Mouse (Mus musculus) embryonic facial prominence, embryonic 10.5 days (tissue): ENCODE measurements around the gene Setd1a. TPM values are rescaled to one million over a fixed set of nuclear protein-coding genes. Genes with fewer than 3 reads are reported as not detected.
"Not testable (repeated sequence)": the region's sequence is repeated elsewhere in the genome, so short reads cannot be mapped to it uniquely, and the experiment has no call there.

Experiments
- DNase-seq: peaks from one replicate; pipeline ENCODE4 v3.0.0-alpha.2; 2017; ENCODE audit warnings: low spot score
- H3K27ac ChIP-seq: fragments of 300-500 bp; sonication (generic); replicated peaks from 2 replicates; pipeline ENCODE4 v1.5.1; 2016; ENCODE audit warnings: mild to moderate bottlenecking
- H3K27me3 ChIP-seq: fragments of 300-500 bp; sonication (generic); replicated peaks from 2 replicates; pipeline ENCODE4 v1.6.1; 2016; ENCODE audit warnings: low read depth, mild to moderate bottlenecking; ENCODE audit not compliant: poor library complexity, severe bottlenecking
- H3K36me3 ChIP-seq: fragments of 300-500 bp; sonication (generic); replicated peaks from 2 replicates; pipeline ENCODE4 v1.6.1; 2016; ENCODE audit warnings: mild to moderate bottlenecking, moderate library complexity
- H3K4me1 ChIP-seq: fragments of 300-500 bp; sonication (generic); 2 replicates; pipeline ENCODE4 v1.6.1; 2016
- H3K4me3 ChIP-seq: fragments of 300-500 bp; sonication (generic); 2 replicates; pipeline ENCODE4 v1.5.1; 2016; ENCODE audit warnings: mild to moderate bottlenecking, moderate library complexity
- H3K9me3 ChIP-seq: fragments of 300-500 bp; sonication (generic); 2 replicates; pipeline ENCODE4 v1.6.1; 2016; ENCODE audit warnings: mild to moderate bottlenecking
- WGBS: fragments of 180-500 bp; shearing (Covaris S2); methylation state at CpG from one replicate; pipeline ENCODE4 v1.1.7; 2016; 5-methylcytosine and 5-hydroxymethylcytosine counted together
- polyA plus RNA-seq: library from polyadenylated mRNA; unstranded; fragments of >200 nt; fragmentation: Nextera tagmentation; extraction: Ambion mirVana; gene quantifications from 2 replicates; pipeline ENCODE4 v1.2.1, GENCODE M21; 2016

Setd1a gene
- polyA plus RNA-seq, 1 experiment from 2014 or later: 14.7 TPM

DNA sequence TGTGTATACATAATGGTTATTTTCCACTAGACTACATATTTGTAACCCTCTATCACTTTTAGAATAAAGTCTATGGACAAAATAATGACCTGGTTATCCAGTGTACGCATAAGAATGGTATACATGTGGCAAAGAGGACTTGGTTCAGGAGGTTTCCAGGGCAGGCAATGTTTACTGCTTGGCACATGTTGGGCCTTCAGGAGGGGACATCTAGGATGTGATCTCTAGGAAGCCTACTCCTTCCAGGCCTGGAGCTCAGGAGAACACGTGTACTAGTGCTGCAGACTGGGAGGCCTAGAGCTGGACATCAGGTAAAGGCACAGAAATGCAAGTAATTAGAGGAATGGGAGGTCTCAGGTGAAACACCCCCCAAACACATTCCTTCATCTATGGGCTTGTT, 59.1 kb downstream of the Setd1a start:
- Histone ChIP-seq H3K4me3 (no peak overlapping the region), H3K4me1 (peaks cover 2% of the 10 kb centered on the region), H3K27me3 (no peaks in the 10 kb centered on the region), H3K9me3 (no peaks in the 10 kb centered on the region), H3K36me3 (no peaks in the 10 kb centered on the region), H3K27ac (no peak overlapping the region)
- DNase-seq: no peak
- 81% methylated on average over 2 of the region's 2 CpGs for WGBS

DNA sequence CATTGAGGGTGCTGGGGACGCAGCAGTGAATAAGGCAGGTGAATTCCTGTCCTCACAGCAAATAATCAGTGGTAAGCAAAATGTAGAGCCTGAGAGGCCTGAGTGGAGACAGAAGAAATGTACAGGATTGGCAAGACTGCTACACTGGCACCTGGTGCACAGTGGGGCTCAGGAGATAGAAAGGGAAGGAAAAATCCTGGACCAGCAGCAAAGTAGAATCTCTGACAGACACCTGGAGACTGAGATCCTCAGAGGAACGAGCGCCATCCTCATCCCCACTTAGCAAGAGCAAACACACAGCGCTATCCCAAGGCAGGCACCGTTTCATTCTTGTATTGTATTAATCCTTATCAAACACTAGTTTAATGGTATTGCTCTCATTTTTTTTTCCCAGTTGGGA, 61.0 kb downstream of the Setd1a start:
- Histone ChIP-seq H3K4me1 (peaks cover 10% of the 10 kb centered on the region), H3K27ac (no peak overlapping the region), H3K4me3 (no peak overlapping the region), H3K36me3 (no peaks in the 10 kb centered on the region), H3K9me3 (no peaks in the 10 kb centered on the region), H3K27me3 (no peaks in the 10 kb centered on the region)
- no peak for DNase-seq
- 93% methylated on average over 5 of the region's 5 CpGs for WGBS

DNA sequence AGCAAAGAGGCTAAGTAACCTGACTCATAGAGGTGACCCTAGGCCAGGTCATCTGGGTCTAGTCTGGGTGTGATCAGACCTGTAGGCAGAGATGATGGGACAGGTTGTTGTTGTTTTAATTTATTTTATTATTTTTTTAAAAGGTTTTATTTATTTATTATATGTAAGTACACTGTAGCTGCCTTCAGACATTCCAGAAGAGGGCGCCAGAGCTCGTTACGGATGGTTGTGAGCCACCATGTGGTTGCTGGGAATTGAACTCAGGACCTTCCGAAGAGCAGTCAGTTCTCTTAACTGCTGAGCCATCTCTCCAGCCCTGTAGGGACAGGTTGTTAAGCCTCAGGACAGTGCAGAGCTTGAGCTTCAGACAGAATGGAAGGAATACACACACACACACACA, 61.4 kb downstream of the Setd1a start:
- H3K27ac ChIP-seq, DNase-seq, H3K27me3 ChIP-seq, H3K4me3 ChIP-seq, H3K9me3 ChIP-seq, H3K36me3 ChIP-seq: not testable (repeated sequence)
- H3K4me1 ChIP-seq: peaks cover 14% of the 10 kb centered on the region
- 77% methylated on average over 4 of the region's 4 CpGs for WGBS

DNA sequence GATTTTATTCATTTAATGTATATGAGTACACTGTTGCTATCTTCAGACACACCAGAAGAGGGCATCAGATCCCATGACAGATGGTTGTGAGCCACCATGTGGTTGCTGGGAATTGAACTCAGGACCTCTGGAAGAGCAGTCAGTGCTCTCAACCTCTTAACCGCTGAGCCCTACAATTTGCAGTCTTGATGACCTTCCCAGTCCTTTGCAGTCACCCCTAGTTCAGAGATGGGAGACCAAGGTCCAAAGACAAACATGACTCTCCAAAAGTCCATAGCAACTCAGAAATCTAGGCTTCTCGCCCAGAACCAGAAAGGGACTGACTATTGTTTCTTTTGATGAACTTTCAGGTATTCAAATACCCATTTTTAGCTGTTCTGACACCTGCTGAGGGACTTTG, 63.6 kb downstream of the Setd1a start:
- WGBS: 76% methylated on average over 2 of the region's 2 CpGs
- H3K4me3 ChIP-seq, H3K27ac ChIP-seq, H3K9me3 ChIP-seq, H3K27me3 ChIP-seq, DNase-seq: not testable (repeated sequence)
- Histone ChIP-seq H3K4me1 (peaks cover 15% of the 10 kb centered on the region), H3K36me3 (peaks cover 15% of the 10 kb centered on the region)

DNA sequence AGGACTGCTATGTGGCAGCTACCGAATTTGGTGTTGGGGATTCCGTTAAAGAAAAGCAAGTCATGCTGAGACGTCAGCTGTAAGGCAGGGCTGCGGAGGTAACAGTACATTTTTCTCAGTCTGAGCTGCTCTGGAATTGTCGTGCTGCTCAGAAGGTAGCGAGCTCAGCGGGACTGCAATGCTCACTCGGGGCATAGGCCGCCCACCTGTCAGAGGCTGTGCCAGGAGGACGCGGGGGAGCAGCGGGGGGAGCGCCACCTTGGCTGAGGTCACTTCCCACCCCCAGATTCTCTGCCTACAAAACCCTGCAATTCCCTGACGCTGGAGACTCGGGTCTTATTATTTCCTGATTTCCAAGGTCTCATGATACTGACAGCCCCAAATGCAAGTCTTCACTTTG, 64.4 kb downstream of the Setd1a start:
- H3K27ac ChIP-seq: peak overlapping the region; percentile 85
- no peaks in the 10 kb centered on the region for H3K27me3 ChIP-seq
- H3K4me3 ChIP-seq: peak overlapping the region; percentile 77
- DNase-seq: no peak
- H3K4me1 ChIP-seq: peaks cover 15% of the 10 kb centered on the region
- peaks cover 16% of the 10 kb centered on the region for H3K36me3 ChIP-seq
- WGBS: 5% methylated on average over 15 of the region's 15 CpGs
- no peaks in the 10 kb centered on the region for H3K9me3 ChIP-seq

DNA sequence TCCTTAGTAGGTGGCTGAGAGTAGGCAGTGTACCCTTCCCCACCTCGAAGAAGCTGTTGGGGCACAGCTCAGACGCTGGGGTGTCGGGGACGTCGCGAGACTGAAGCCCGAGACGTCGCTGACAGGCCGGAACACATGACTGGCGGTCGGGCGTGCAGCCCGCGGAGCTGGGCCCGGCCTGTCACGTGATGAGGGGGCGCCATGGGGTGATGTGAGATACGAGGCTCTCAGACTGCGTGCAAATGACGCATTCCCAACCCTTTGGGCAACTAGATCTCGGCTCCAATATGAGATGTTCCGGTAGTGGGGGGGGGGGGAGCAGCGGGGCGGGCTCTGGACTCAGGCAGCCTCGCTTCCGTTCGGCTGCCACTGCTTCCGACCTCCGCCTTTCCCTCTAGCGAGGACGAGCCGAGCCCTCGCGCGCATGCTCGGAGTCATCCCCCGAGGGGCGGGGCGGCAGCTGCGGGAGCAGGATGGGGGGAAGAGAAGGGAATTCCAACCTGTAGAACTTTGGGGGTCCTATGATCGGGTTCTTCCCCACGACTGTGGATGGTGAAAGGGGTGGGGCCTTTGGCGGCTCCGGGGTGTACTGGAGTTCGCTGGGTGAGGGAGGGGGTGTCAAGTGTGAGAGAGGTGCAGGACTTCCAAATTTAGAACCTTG, 65.0 kb downstream of the Setd1a start:
- peaks cover 22% of the 10 kb centered on the region for H3K36me3 ChIP-seq
- peak; percentile 93 for DNase-seq
- H3K4me1 ChIP-seq: peaks cover 15% of the 10 kb centered on the region
- peak overlapping the region; percentile 77 for H3K4me3 ChIP-seq
- no peaks in the 10 kb centered on the region for H3K27me3 ChIP-seq
- H3K9me3 ChIP-seq: no peaks in the 10 kb centered on the region
- under 1% methylated on average over 46 of the region's 46 CpGs for WGBS
- H3K27ac ChIP-seq: peak overlapping the region; percentile 85

DNA sequence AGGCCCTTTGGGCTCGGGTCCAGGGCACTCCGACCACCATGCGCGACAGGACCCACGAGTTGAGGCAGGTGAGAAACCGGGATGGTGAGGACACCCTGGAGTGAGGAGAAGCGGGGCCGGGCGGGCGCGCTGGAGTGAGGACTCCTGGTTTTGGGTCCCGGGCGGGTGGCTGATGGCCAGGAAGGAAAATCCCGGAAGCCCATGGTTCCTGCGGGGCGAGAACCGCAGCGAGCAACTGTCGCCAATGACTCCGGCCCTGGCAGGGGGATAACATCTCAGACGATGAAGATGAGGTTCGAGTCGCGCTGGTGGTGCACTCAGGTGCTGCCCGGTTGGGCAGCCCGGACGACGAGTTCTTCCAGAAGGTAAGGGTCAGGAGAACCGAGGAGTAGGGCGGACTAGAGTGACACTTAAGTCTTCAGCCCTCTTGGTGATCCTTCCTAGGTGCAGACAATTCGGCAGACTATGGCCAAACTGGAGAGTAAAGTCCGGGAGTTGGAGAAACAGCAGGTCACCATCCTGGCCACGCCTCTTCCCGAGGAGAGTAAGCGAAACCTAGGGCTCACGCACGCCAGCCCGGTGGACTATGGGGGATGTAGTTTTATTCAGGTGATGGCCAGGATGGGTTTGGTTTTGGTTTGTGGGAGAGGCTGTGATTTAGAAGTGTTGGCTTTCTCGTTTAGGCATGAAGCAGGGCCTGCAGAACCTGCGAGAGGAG, 65.7 kb downstream of the Setd1a start:
- peak overlapping the region; percentile 77 for H3K4me3 ChIP-seq
- H3K4me1 ChIP-seq: peaks cover 15% of the 10 kb centered on the region
- no peaks in the 10 kb centered on the region for H3K9me3 ChIP-seq
- H3K36me3 ChIP-seq: peaks cover 29% of the 10 kb centered on the region
- peak overlapping the region; percentile 85 for H3K27ac ChIP-seq
- under 1% methylated on average over 40 of the region's 40 CpGs for WGBS
- no peaks in the 10 kb centered on the region for H3K27me3 ChIP-seq
- DNase-seq: peak; percentile 77

Other genes with a start within 250 kb of the Setd1a start
- 5.1 and 7.3 TPM in 2 replicates for gene Tmem265, start 215.3 kb upstream of the Setd1a start, polyA plus RNA-seq
- gene Phkg2, start 203.3 kb upstream of the Setd1a start, polyA plus RNA-seq: 40.7 and 43.4 TPM in 2 replicates
- gene Ccdc189, start 188.1 kb upstream of the Setd1a start, polyA plus RNA-seq: 11.8 and 15.3 TPM in 2 replicates
- gene Rnf40, start 187.9 kb upstream of the Setd1a start, polyA plus RNA-seq: 61.2 and 64.2 TPM in 2 replicates
- gene Zfp629, start 160.9 kb upstream of the Setd1a start, polyA plus RNA-seq: 31.6 and 33.6 TPM in 2 replicates
- 60.2 and 70.0 TPM in 2 replicates for gene Bcl7c, start 67.7 kb upstream of the Setd1a start, polyA plus RNA-seq
- 9.4 and 10.7 TPM in 2 replicates for gene Ctf1, start 63.9 kb upstream of the Setd1a start, polyA plus RNA-seq
- 0.19 TPM in 2 replicates for gene Ctf2, start 44.5 kb upstream of the Setd1a start, polyA plus RNA-seq
- gene Fbxl19, start 32.1 kb upstream of the Setd1a start, polyA plus RNA-seq: 8.9 and 9.0 TPM in 2 replicates
- gene Orai3, start 6.9 kb upstream of the Setd1a start, polyA plus RNA-seq: 12.9 and 13.6 TPM in 2 replicates
- gene Gm49388, start 8.9 kb downstream of the Setd1a start, polyA plus RNA-seq: not detected in 2 replicates
- 6.8 and 8.0 TPM in 2 replicates for gene Hsd3b7, start 23.9 kb downstream of the Setd1a start, polyA plus RNA-seq
- gene Stx4a, start 47.6 kb downstream of the Setd1a start, polyA plus RNA-seq: 22.5 and 29.3 TPM in 2 replicates
- gene Stx1b, start 47.9 kb downstream of the Setd1a start, polyA plus RNA-seq: 4.7 and 6.5 TPM in 2 replicates
- gene Zfp646, start 99.6 kb downstream of the Setd1a start, polyA plus RNA-seq: 19.9 and 21.8 TPM in 2 replicates
- 42.5 and 49.1 TPM in 2 replicates for gene Zfp668, start 100.2 kb downstream of the Setd1a start, polyA plus RNA-seq
- gene Prss53, start 114.3 kb downstream of the Setd1a start, polyA plus RNA-seq: 0.64 and 0.79 TPM in 2 replicates
- not detected in 2 replicates for gene Gm21974, start 118.8 kb downstream of the Setd1a start, polyA plus RNA-seq
- gene Vkorc1, start 118.9 kb downstream of the Setd1a start, polyA plus RNA-seq: 47.6 and 59.1 TPM in 2 replicates
- 111 and 119 TPM in 2 replicates for gene Bckdk, start 127.4 kb downstream of the Setd1a start, polyA plus RNA-seq
- gene Kat8, start 135.8 kb downstream of the Setd1a start, polyA plus RNA-seq: 48.7 and 49.6 TPM in 2 replicates
- gene Prss8, start 153.4 kb downstream of the Setd1a start, polyA plus RNA-seq: 14.8 and 15.8 TPM in 2 replicates
- 10.7 and 12.9 TPM in 2 replicates for gene Prss36, start 170.1 kb downstream of the Setd1a start, polyA plus RNA-seq
- gene Fus, start 190.8 kb downstream of the Setd1a start, polyA plus RNA-seq: 349 and 372 TPM in 2 replicates
- 5.8 and 6.2 TPM in 2 replicates for gene Pycard, start 217.2 kb downstream of the Setd1a start, polyA plus RNA-seq
- gene Trim72, start 227.3 kb downstream of the Setd1a start, polyA plus RNA-seq: not detected in 2 replicates